Mouse (Mus musculus) kidney, embryonic 15.5 days (tissue): Measurements from ENCODE around the gene Slc27a5. TPM values are rescaled to one million over a fixed set of nuclear protein-coding genes. Genes with fewer than 3 reads are reported as not detected.
A peak's percentile ranks its signal among the peaks of the same experiment; 100 is the strongest.

Source experiments
- ATAC-seq: fragments of 200-750 bp; cut with Nextera tagmentation; replicated peaks from 2 replicates; pipeline ENCODE4 v1.8.0; 2017; ENCODE audit warnings: moderate TSS enrichment; ENCODE audit not compliant: low FRiP score
- H3K27ac ChIP-seq: fragments of 300-500 bp; sonication (generic); 2 replicates; pipeline ENCODE4 v1.5.1; 2015; ENCODE audit warnings: mild to moderate bottlenecking, inconsistent platforms
- H3K27me3 ChIP-seq: fragments of 300-500 bp; sonication (generic); 2 replicates; pipeline ENCODE4 v1.6.1; 2015; ENCODE audit warnings: inconsistent platforms
- H3K36me3 ChIP-seq: fragments of 300-500 bp; sonication (generic); 2 replicates; pipeline ENCODE4 v1.6.1; 2015; ENCODE audit warnings: inconsistent platforms
- H3K4me1 ChIP-seq: fragments of 300-500 bp; sonication (generic); 2 replicates; pipeline ENCODE4 v1.6.1; 2015; ENCODE audit warnings: inconsistent platforms
- H3K4me2 ChIP-seq: fragments of 300-500 bp; sonication (generic); 2 replicates; pipeline ENCODE4 v1.6.1; 2015; ENCODE audit warnings: moderate library complexity, mild to moderate bottlenecking, inconsistent platforms
- H3K4me3 ChIP-seq: fragments of 300-500 bp; sonication (generic); replicated peaks from 2 replicates; pipeline ENCODE4 v1.5.1; 2015; ENCODE audit warnings: mild to moderate bottlenecking, inconsistent platforms
- H3K9ac ChIP-seq: fragments of 300-500 bp; sonication (generic); 2 replicates; pipeline ENCODE4 v1.6.1; 2015; ENCODE audit warnings: mild to moderate bottlenecking, inconsistent platforms
- H3K9me3 ChIP-seq: fragments of 300-500 bp; sonication (generic); replicated peaks from 2 replicates; pipeline ENCODE4 v1.6.1; 2016; ENCODE audit warnings: inconsistent platforms
- WGBS: fragments of 180-500 bp; shearing (Covaris S2); methylation state at CpG from one replicate; pipeline ENCODE4 v1.1.7; 2015; ENCODE audit warnings: mixed read lengths; 5-methylcytosine and 5-hydroxymethylcytosine counted together
- polyA plus RNA-seq: library from polyadenylated mRNA; unstranded; fragments of >200 nt; fragmentation: Nextera tagmentation; extraction: Ambion mirVana; gene quantifications from 2 replicates; pipeline ENCODE4 v1.2.1, GENCODE M21; 2015

The Slc27a5 gene
- polyA plus RNA-seq, 1 experiment from 2014 or later: 0.44 TPM

DNA sequence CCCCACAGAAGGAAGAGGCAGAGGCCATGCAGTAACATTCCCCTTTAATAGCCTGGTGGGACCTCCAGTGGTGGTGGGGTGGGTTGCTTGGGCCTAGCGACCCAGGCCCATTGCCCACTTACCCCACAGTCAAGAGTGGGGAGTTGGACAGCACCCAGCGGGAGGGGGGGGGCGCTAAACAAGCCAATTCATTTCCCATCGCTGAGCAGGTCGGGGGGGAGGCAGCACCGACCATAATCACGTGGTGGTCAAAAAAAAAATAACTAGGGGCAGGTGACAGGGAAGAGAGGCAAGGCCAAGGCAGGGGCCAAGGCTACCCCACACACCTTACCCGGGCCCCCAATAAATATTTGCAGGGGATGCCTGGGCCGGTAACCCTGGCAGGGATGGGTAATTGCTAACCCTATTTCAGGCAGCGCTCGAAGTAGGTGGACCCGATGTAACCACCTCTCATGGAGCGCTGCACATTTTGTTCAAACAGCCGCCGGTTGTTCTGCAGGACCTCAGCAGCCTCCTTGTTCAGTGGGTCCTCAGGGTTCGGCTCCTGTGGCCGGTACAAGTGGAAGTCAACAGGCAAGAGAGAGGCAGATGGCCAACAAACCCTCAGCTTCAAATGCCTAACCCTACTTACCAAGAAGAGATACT lies 37.3 kb upstream of the Slc27a5 start:
- Histone ChIP-seq H3K4me1 (peaks cover 56% of the 10 kb centered on the region), H3K27me3 (no peaks in the 10 kb centered on the region), H3K4me2 (peak overlapping the region; percentile 89), H3K36me3 (peaks cover 51% of the 10 kb centered on the region), H3K27ac (peak overlapping the region; percentile 96), H3K9me3 (no peaks in the 10 kb centered on the region), H3K4me3 (peak overlapping the region; percentile 84), H3K9ac (peak overlapping the region; percentile 1; the same call in 1 of the 2 replicates)
- WGBS: 90% methylated on average over 17 of the region's 17 CpGs
- ATAC-seq: no peak

DNA sequence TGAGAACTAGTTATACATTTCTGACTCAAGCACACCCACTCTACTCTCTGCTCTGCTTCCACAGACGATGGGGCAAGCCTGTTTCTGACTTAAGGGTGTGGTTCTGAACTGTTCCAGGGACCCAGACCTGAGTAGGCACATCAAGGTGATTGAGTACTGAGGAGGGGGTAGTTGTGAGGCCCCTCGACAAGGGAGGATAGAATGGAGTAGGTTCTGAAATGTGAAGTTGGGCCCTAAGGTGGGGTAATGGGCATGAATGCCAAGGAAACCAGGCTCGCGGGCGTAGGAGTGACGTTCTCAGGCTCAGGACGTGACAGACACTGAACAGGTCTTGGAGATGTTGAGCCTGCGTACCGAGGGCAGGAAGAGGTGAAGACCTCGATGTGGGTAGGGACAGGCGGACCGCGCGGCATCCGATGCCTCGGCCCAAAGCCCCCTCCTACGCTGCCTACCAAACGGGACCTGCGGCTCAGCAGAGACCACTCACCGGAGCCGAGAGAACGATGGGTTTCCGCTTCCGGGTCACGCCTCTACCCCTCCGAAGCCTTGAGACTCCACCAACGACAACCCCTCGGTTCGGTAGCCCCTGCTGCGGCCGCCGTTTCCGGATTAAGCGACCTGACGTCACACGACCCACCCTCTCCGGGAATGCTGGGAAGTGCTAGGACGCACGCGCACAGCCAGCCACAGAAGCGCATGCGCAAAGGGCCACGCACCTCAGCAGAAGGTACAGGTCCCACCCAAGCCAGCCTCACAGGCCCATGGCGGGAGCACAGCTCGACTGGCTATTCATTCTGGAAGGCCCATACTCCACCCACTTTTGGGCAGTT lies 36.4 kb upstream of the Slc27a5 start, which contains the start of gene Chmp2a:
TSS of gene Chmp2a (minus strand) at position 660 of the 830 bp plus-strand sequence.
- Histone ChIP-seq H3K27ac (peak within 1 kb of the TSS; percentile 96), H3K9me3 (no peaks in the 10 kb centered on the region), H3K27me3 (no peaks in the 10 kb centered on the region), H3K4me1 (peaks cover 54% of the 10 kb centered on the region), H3K9ac (peak within 1 kb of the TSS; percentile 77), H3K36me3 (peaks cover 60% of the 10 kb centered on the region), H3K4me3 (peak within 1 kb of the TSS; percentile 84), H3K4me2 (peak within 1 kb of the TSS; percentile 89)
- ATAC-seq: peak; percentile 77
- WGBS: 1% methylated on average over 45 of the region's 45 CpGs

DNA sequence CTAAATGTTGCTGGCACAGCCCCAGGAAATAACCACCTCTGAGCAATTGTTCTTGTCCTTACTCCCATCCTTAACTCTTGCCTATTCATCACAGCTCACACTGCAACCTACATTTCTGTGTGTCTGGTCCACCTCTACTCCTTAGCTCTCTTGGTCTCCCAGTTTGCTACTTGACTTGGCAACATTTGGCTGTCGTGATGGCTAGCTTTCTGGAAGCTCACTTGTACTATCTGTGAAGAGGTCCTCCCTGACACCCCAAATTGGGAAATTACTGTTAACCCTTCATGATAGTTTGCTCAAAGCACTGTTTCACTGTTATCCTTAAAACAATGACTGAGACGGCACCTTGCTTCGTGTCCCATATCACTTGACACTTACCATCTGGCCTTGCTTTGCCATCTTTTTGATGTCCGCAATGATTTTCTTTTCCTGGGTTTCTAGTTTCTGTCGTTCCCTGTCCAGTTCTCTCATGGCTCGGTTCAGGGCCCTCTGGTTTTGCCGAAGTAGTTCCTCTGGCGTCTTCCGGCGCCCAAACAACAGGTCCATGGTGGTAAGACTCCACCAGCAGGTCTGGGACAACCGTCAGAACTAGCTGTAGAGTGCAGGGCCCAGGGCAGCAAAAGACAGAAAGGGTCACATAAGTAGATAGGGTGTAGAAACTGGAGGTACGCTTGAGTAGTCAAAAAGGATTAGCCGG lies 35.6 kb upstream of the Slc27a5 start:
- no peak for ATAC-seq
- H3K9me3 ChIP-seq: no peaks in the 10 kb centered on the region
- H3K27ac ChIP-seq: peak overlapping the region; percentile 96
- WGBS: 37% methylated on average over 13 of the region's 13 CpGs
- H3K9ac ChIP-seq: peak overlapping the region; percentile 77
- peaks cover 53% of the 10 kb centered on the region for H3K4me1 ChIP-seq
- H3K36me3 ChIP-seq: peaks cover 68% of the 10 kb centered on the region
- peak overlapping the region; percentile 68 for H3K4me3 ChIP-seq
- peak overlapping the region; percentile 89 for H3K4me2 ChIP-seq
- H3K27me3 ChIP-seq: no peaks in the 10 kb centered on the region

DNA sequence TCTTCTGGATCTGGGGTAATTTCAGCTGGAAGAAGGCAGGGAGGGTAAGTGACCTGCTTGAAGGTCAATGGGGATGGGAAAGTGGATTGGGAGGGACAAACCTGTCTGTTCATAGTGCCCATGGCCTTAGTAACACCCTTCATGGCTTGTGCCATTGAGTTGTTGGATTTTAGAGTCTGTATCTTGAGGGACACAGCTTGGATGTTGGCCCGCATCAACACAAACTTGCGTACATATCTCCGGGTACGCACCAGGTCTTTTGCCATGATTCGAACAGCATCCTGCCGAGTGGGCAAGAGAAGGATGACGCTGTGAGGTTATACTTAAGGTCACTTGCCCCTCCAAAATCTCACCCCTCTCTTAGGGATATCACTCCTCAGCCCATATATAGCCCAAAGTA lies 34.5 kb upstream of the Slc27a5 start:
- no peak for ATAC-seq
- H3K9ac ChIP-seq: no peak overlapping the region
- H3K4me3 ChIP-seq: no peak overlapping the region
- H3K4me2 ChIP-seq: no peak overlapping the region
- no peaks in the 10 kb centered on the region for H3K9me3 ChIP-seq
- H3K36me3 ChIP-seq: peaks cover 79% of the 10 kb centered on the region
- peaks cover 57% of the 10 kb centered on the region for H3K4me1 ChIP-seq
- WGBS: 91% methylated on average over 7 of the region's 7 CpGs
- H3K27ac ChIP-seq: no peak overlapping the region
- no peaks in the 10 kb centered on the region for H3K27me3 ChIP-seq

DNA sequence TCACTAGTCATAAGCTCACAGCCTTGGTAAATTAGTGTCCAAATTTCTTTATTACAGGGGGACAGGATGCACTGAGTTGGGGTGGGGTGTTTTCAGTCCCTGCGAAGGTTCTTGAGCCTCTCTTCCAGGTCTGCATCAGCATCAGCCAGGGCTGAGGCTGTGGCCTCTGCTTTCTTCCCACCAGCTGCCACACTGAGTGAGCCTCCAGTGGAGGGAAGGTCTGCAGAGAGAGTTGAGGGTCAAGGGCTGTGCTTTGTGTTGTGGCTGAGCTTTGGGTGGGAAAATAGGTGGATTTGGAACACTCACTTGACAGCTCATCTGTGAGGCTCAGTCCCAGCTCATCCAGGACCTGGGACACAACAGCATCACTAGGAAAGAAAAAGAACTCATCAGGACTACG lies 34.0 kb upstream of the Slc27a5 start:
- Histone ChIP-seq H3K9me3 (no peaks in the 10 kb centered on the region), H3K27ac (no peak overlapping the region), H3K9ac (no peak overlapping the region), H3K4me1 (peaks cover 62% of the 10 kb centered on the region), H3K4me2 (no peak overlapping the region), H3K36me3 (peaks cover 84% of the 10 kb centered on the region), H3K27me3 (no peaks in the 10 kb centered on the region), H3K4me3 (no peak overlapping the region)
- 85% methylated on average over 2 of the region's 2 CpGs for WGBS
- ATAC-seq: no peak

DNA sequence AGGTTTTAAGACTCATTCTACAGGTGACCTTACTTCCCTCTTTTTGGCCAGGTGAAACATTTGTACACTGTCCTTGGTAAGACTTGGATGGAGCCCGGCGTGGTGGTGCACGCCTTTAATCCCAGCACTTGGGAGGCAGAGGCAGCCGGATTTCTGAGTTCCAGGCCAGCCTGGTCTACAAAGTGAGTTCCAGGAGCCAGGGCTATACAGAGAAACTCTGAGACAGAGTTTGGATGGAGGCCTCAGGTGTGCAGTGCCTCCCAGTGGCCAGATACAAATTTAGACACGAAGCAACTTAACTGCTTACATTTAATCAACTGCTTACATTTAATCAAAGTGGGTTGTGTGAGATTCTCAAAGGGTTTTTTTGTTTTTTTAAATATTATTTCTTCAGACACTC lies 33.1 kb upstream of the Slc27a5 start:
- no peak overlapping the region for H3K4me3 ChIP-seq
- ATAC-seq: no peak

DNA sequence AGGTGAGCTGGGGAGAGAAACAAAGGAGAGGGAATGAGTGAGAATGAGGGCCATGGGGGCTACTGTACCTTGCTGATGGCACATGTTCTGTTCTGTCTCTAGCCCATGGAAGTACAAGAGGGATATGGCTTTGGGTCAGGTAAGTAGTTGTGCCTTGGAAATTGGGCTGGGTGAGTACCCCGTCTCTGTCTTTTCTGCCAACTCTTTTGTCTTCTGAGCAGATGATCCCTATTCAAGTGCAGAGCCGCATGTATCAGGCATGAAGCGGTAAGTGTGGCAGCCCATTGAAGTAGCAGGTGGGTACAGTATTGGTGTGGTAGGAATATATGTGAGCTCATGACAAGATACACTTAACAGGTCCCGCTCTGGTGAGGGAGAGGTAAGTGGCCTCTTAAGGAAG lies 31.0 kb upstream of the Slc27a5 start:
- H3K27ac ChIP-seq: no peak overlapping the region
- H3K9me3 ChIP-seq: no peaks in the 10 kb centered on the region
- peaks cover 54% of the 10 kb centered on the region for H3K4me1 ChIP-seq
- H3K4me3 ChIP-seq: no peak overlapping the region
- no peak overlapping the region for H3K9ac ChIP-seq
- H3K36me3 ChIP-seq: peaks cover 85% of the 10 kb centered on the region
- no peaks in the 10 kb centered on the region for H3K27me3 ChIP-seq
- no peak for ATAC-seq
- WGBS: 97% methylated on average over 4 of the region's 4 CpGs
- no peak overlapping the region for H3K4me2 ChIP-seq

More for the DNA sequence above, 33.1 kb upstream of the Slc27a5 start:
- Histone ChIP-seq H3K36me3 (peaks cover 89% of the 10 kb centered on the region), H3K4me1 (peaks cover 62% of the 10 kb centered on the region), H3K4me2 (no peak overlapping the region), H3K9me3 (no peaks in the 10 kb centered on the region), H3K27ac (no peak overlapping the region), H3K27me3 (no peaks in the 10 kb centered on the region), H3K9ac (no peak overlapping the region)
- WGBS: 74% methylated on average over 5 of the region's 5 CpGs

DNA sequence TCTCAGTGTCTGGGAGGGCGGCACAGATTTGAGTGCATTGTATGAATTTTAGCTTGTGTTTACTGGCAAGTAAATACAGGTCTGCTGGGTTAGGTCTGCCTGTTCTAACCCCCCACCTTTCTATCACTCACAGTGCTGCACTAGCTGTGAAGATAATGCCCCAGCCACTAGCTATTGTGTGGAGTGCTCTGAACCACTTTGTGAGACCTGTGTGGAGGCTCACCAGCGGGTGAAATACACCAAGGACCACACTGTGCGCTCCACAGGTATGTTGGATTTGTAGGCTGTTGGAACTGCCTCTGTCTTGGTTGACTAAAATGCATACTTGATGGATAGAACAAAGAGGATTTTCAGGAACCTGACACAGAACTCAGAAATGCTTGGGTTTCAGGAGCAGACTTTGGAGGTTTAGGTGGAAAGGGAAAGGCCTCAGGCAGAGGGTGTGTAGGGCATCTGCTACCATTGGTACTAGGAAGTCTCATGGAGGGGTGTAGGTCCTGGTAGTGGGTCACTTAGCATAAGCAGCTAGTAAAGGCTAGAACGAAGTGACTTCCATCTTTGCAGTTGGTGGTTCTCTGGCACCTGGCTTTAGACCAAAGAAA lies 27.6 kb upstream of the Slc27a5 start:
- Histone ChIP-seq H3K4me3 (peak overlapping the region; percentile 92), H3K36me3 (peaks cover 53% of the 10 kb centered on the region), H3K4me1 (peaks cover 46% of the 10 kb centered on the region), H3K27me3 (no peaks in the 10 kb centered on the region), H3K27ac (peak overlapping the region; percentile 100; the same call in 1 of the 2 replicates), H3K4me2 (peak overlapping the region; percentile 83), H3K9ac (peak overlapping the region; percentile 97), H3K9me3 (no peaks in the 10 kb centered on the region)
- no peak for ATAC-seq
- 26% methylated on average over 4 of the region's 4 CpGs for WGBS

DNA sequence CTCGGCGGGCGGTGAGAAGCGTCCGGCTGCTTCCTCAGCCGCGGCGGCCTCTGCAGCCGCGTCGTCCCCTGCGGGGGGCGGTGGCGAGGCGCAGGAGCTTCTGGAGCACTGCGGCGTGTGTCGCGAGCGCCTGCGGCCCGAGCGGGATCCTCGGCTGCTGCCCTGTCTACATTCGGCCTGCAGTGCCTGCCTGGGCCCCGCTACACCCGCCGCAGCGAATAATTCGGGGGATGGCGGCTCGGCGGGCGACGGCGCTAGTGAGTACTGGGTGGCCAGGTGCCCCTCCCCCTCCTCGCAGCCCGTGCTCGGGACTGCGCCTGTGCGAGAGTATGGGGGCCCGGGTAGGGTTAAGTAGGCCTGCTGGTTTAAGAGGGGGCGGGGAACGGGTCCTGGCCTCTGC lies 26.8 kb upstream of the Slc27a5 start:
- peak; percentile 71 for ATAC-seq
- peak overlapping the region; percentile 97 for H3K9ac ChIP-seq
- H3K36me3 ChIP-seq: peaks cover 45% of the 10 kb centered on the region
- H3K9me3 ChIP-seq: no peaks in the 10 kb centered on the region
- peaks cover 46% of the 10 kb centered on the region for H3K4me1 ChIP-seq
- H3K4me3 ChIP-seq: peak overlapping the region; percentile 92
- WGBS: under 1% methylated on average over 41 of the region's 44 CpGs
- H3K27me3 ChIP-seq: no peaks in the 10 kb centered on the region
- H3K4me2 ChIP-seq: peak overlapping the region; percentile 83
- peak overlapping the region; percentile 100 for H3K27ac ChIP-seq

DNA sequence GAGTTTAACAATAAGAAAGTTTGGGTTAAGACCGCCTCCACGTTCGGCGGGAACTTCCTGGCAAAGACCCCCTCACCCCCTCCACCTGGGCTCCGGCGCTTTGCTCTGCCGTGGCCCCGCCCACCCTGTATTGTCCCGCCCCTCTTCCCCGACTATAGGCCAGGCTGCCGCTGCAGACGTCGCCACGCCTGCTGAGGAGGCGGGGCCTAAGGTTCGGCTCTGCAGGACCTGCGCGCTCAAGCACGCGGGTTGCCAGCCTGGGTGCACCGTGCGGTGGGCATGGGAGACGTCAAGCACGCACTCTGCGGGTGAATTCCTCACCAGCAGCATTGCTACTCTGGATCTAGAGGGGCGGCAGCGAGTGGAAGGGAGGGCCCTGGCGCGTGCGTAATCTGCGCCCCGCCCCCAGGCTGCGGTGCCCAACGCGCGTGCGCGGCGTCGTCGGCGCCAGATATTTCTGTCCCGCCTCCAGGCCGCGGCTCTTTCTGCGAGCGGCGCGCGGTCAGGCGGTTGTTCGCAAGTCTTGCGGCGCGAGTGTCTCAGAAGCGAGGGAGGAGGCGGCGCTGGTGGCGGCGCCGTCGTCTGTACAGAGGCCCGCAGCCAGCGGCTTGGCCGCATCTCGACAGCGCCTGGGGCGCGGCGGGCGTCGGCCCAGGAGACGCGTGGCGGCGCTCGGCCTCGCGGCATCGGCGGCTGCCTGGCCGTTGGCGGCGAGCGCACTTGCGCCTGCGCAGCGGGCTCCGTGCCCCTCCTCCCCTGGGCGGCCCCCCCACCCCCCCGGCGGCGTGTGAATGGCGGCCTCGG lies 26.1 kb upstream of the Slc27a5 start:
- Histone ChIP-seq H3K9ac (peak overlapping the region; percentile 97), H3K4me2 (peak overlapping the region; percentile 83), H3K27ac (peak overlapping the region; percentile 100), H3K36me3 (peaks cover 39% of the 10 kb centered on the region), H3K27me3 (no peaks in the 10 kb centered on the region), H3K4me1 (peaks cover 45% of the 10 kb centered on the region), H3K4me3 (peak overlapping the region; percentile 92), H3K9me3 (no peaks in the 10 kb centered on the region)
- under 1% methylated on average over 90 of the region's 95 CpGs for WGBS
- ATAC-seq: peak; percentile 81
